Mouse (Mus musculus): ENCODE results near the gene Ppp1r12c.

DNA sequence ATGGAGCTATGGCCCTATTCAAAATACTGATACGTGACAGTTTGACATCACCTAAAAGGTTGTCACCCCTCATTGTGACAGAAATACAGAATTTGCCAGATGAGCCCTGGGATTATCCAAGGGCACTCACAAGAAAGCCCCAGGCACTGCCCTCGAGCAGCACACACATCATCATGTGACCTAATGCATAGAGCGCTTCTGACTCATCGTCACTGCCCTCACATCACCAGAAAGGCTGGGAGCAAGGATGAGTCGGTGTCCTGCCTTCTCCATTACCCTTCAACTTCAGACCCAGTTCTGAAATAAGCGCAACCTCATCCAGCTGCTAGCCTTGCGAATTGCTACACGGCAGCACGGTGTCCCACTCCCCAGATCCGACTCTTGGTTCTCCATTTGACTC lies 60.9 kb downstream of the Ppp1r12c start:
- no peak for TF ChIP-seq POLR2A (IDR thresholded peaks at IDR 0.05; ENCODE audit: insufficient read depth, low read depth, low read length)
- TF ChIP-seq CTCF (IDR thresholded peaks at IDR 0.05; ENCODE audit: insufficient read depth, low read depth, low read length), result no peak
